Mouse (Mus musculus) lung, embryonic 16.5 days (tissue): ENCODE results near the gene Podxl2. TPM values are rescaled to one million over a fixed set of nuclear protein-coding genes. Genes with fewer than 3 reads are reported as not detected.

Experiments used
- ATAC-seq: fragments of 200-750 bp; cut with Nextera tagmentation; 2 replicates; pipeline ENCODE4 v1.8.0; 2017; ENCODE audit warnings: low read depth, mild to moderate bottlenecking, moderate library complexity
- H3K27ac ChIP-seq: fragments of 300-500 bp; sonication (generic); 2 replicates; pipeline ENCODE4 v1.5.1; 2014; ENCODE audit warnings: mild to moderate bottlenecking, control low read depth, low read length
- H3K27me3 ChIP-seq: fragments of 300-500 bp; sonication (generic); 2 replicates; pipeline ENCODE4 v1.6.1; 2014; ENCODE audit warnings: low read depth, low read length, mixed read lengths; ENCODE audit not compliant: control insufficient read depth, insufficient read depth
- H3K36me3 ChIP-seq: fragments of 300-500 bp; sonication (generic); 2 replicates; pipeline ENCODE4 v1.6.1; 2014; ENCODE audit warnings: low read length; ENCODE audit not compliant: control insufficient read depth, insufficient read depth
- H3K4me1 ChIP-seq: fragments of 300-500 bp; sonication (generic); replicated peaks from 2 replicates; pipeline ENCODE4 v1.6.1; 2014; ENCODE audit warnings: low read length, mixed read lengths; ENCODE audit not compliant: control insufficient read depth, insufficient read depth
- H3K4me2 ChIP-seq: fragments of 300-500 bp; sonication (generic); 2 replicates; pipeline ENCODE4 v1.6.1; 2014; ENCODE audit warnings: low read depth, low read length, control low read depth
- H3K4me3 ChIP-seq: fragments of 300-500 bp; sonication (generic); 2 replicates; pipeline ENCODE4 v1.5.1; 2014; ENCODE audit warnings: mild to moderate bottlenecking, low read length, control low read depth
- H3K9ac ChIP-seq: fragments of 300-500 bp; sonication (generic); 2 replicates; pipeline ENCODE4 v1.6.1; 2014; ENCODE audit warnings: low read length, control low read depth
- H3K9me3 ChIP-seq: fragments of 300-500 bp; sonication (generic); 2 replicates; pipeline ENCODE4 v1.6.1; 2016; ENCODE audit warnings: low read length; ENCODE audit not compliant: control insufficient read depth
- WGBS: fragments of 180-500 bp; shearing (Covaris S2); extraction: QIAGEN DNeasy Blood & Tissue Kit; methylation state at CpG from one replicate; pipeline ENCODE4 v1.1.7; 2014; 5-methylcytosine and 5-hydroxymethylcytosine counted together
- polyA plus RNA-seq: library from polyadenylated mRNA; unstranded; fragments of >200 nt; fragmentation: Nextera tagmentation; extraction: Ambion mirVana; gene quantifications from 2 replicates; pipeline ENCODE4 v1.2.1, GENCODE M21; 2015

The Podxl2 gene
- polyA plus RNA-seq, 1 experiment from 2014 or later, result 35.1 TPM

DNA sequence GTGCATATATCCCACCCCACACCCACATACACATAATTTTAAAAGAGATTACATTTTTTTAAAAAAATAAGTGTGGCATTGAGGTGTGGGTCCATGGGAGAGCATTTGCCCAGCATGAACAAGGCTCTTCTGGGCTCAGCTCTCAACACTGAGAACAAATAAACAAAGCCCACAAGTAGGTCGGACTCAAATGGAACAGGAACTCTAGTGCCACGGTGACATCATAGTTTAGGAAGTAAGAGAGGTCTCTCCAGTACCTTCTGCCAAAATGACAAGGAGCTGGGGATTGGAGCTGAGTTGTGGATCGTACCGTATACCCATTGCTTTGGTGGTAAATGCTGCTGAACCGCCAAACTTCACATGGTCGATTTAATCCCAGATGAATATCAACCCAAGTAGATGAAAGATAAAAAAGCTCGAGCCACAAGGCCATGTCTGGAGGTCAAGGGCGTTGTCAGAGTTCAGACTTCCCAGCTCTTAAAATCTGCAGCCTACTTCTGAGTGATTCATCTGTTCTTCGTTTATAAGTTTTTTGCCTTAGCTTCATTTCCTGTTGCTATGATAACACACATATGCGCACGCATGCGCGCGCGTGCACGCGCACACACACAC, 69.8 kb downstream of the Podxl2 start:
- H3K9me3 ChIP-seq, result no peaks in the 10 kb centered on the region
- 78% methylated on average over 17 of the region's 17 CpGs for WGBS
- ATAC-seq, result no peak

DNA sequence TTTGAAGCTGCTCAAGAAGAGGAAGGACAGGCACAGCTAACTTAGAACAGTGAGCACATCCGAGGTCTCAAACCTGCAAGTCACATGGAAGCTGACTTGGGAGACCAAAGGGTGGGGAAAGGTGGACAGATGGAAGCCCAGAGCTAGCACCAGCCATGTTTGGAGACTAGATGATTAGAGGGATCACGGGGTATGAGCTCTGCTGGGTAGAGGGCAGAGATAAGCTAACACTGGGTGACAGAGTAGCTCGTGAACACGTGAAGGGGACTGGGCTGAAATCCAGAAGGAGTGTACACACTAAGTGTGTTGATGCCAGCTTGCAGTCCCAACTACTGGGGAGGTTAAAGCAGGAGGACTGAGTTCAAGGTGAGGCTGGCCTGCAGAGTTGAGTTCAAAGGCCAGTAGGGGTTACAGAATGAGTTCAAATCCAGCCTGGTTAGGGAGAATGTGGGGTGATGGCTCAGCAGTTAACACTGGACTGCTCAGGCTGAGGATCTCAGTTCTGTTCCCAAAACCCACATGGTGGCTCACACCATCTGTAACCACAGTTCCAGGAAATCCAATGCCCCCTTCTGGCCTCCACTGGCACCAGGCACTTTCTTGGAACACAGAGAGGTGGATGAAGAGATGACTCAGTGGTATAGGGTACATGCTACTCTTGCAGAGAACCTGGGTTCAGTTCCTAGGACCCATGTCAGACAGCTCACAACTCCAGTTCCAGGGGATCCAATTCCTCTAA, 70.7 kb downstream of the Podxl2 start:
- Histone ChIP-seq H3K4me1 (peaks cover 12% of the 10 kb centered on the region), H3K4me2 (no peak overlapping the region), H3K27me3 (no peaks in the 10 kb centered on the region), H3K9ac (no peak overlapping the region), H3K9me3 (no peaks in the 10 kb centered on the region), H3K36me3 (no peaks in the 10 kb centered on the region), H3K4me3 (no peak overlapping the region), H3K27ac (no peak overlapping the region)
- no peak for ATAC-seq
- 61% methylated on average over 4 of the region's 4 CpGs for WGBS

More for the DNA sequence above, 69.8 kb downstream of the Podxl2 start:
- no peak overlapping the region for H3K4me3 ChIP-seq
- peaks cover 21% of the 10 kb centered on the region for H3K4me1 ChIP-seq
- H3K4me2 ChIP-seq, result no peak overlapping the region
- H3K36me3 ChIP-seq, result no peaks in the 10 kb centered on the region
- no peak overlapping the region for H3K27ac ChIP-seq
- no peaks in the 10 kb centered on the region for H3K27me3 ChIP-seq
- no peak overlapping the region for H3K9ac ChIP-seq

DNA sequence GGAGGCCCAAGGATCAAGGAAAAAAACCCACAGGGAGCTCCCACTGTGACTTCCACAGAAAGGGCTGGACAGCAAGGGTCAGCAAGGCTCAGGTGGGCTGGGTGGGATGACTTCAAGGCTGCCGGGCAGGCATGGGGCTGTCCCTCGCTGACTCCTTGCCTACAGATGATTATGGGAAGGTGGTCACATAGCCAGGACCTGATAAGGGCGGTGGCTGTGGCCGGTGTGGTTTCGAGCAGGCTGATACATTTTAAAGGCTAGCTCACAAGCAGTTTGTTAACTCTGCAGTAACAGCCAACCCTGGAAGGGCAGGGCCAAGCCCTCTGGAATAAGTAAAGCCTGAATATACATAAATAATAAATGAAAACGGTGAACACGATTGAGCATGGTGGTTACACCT, 71.8 kb downstream of the Podxl2 start:
- Histone ChIP-seq H3K4me2 (no peak overlapping the region), H3K9me3 (no peaks in the 10 kb centered on the region), H3K27ac (no peak overlapping the region), H3K9ac (no peak overlapping the region), H3K4me1 (peaks cover 6% of the 10 kb centered on the region), H3K27me3 (no peaks in the 10 kb centered on the region), H3K4me3 (no peak overlapping the region), H3K36me3 (no peaks in the 10 kb centered on the region)
- no peak for ATAC-seq
- 74% methylated on average over 7 of the region's 7 CpGs for WGBS

DNA sequence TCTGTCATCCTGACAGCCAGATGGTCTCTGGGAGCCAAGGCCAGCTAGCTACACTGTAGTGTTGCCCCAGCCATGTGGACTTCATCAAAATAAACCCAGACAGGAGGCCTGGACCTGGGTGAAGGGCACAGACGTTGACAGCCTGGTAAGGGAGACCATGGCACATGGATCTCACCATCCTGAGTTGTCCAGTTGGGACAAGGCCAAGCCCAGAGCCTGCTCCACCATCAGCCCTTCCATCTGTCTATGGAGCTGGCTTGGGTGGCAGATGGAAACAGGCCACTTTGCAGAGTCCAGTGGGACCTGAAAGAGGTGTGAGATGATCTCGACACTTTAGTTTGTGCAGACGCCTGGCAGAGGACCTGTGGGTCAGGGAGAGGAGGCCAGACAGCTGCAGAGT, 74.1 kb downstream of the Podxl2 start:
- H3K4me1 ChIP-seq, result peaks cover 6% of the 10 kb centered on the region
- peak; percentile 51 for ATAC-seq
- no peaks in the 10 kb centered on the region for H3K36me3 ChIP-seq
- no peaks in the 10 kb centered on the region for H3K27me3 ChIP-seq
- H3K9ac ChIP-seq, result no peak overlapping the region
- H3K27ac ChIP-seq, result no peak overlapping the region
- no peaks in the 10 kb centered on the region for H3K9me3 ChIP-seq
- 21% methylated on average over 3 of the region's 3 CpGs for WGBS
- H3K4me3 ChIP-seq, result no peak overlapping the region
- H3K4me2 ChIP-seq, result no peak overlapping the region

- Histone ChIP-seq H3K27ac (peak overlapping the region; percentile 8; the same call in 1 of the 2 replicates), H3K9ac (no peak overlapping the region), H3K4me2 (no peak overlapping the region), H3K36me3 (no peaks in the 10 kb centered on the region), H3K4me3 (no peak overlapping the region), H3K4me1 (peaks cover 6% of the 10 kb centered on the region), H3K9me3 (no peaks in the 10 kb centered on the region), H3K27me3 (no peaks in the 10 kb centered on the region)
- 70% methylated on average over 7 of the region's 7 CpGs for WGBS
- no peak for ATAC-seq
Measured at GRCm38 (mm10) chr6:88800191-88800590, 74.7 kb downstream of the Podxl2 start.

GRCm38 (mm10) chr6:88794561-88794971, 80.3 kb downstream of the Podxl2 start:
- no peak for ATAC-seq
- no peak overlapping the region for H3K9ac ChIP-seq
- H3K4me1 ChIP-seq, result peaks cover 33% of the 10 kb centered on the region
- no peaks in the 10 kb centered on the region for H3K9me3 ChIP-seq
- no peak overlapping the region for H3K4me3 ChIP-seq
- H3K27me3 ChIP-seq, result no peaks in the 10 kb centered on the region
- no peak overlapping the region for H3K27ac ChIP-seq
- no peak overlapping the region for H3K4me2 ChIP-seq
- WGBS, result 47% methylated on average over 14 of the region's 14 CpGs
- H3K36me3 ChIP-seq, result no peaks in the 10 kb centered on the region

DNA sequence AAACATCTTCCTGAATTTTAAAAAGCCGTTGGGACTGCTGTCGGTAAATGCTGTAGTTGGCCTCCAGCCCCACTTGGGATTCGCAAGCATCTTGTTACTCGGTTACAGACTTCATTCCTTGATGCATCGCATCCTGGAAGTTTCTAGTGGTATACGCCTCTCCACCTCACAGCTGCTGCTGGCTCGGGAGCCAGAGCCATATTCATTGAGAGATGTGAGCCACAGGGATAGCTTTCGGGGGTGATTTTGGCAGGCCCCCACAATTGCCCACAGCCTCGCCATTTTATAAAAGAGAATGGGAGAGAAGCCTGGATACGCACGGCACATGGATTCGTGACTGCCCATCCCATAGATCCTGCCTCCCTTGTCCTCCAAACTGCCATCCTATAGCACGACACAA, 81.0 kb downstream of the Podxl2 start:
- WGBS, result 69% methylated on average over 13 of the region's 13 CpGs
- Histone ChIP-seq H3K27me3 (no peaks in the 10 kb centered on the region), H3K27ac (no peak overlapping the region), H3K9me3 (no peaks in the 10 kb centered on the region), H3K36me3 (no peaks in the 10 kb centered on the region), H3K4me3 (no peak overlapping the region), H3K4me1 (peaks cover 36% of the 10 kb centered on the region), H3K4me2 (no peak overlapping the region), H3K9ac (no peak overlapping the region)
- ATAC-seq, result no peak

GRCm38 (mm10) chr6:88793243-88793642, 81.6 kb downstream of the Podxl2 start:
- Histone ChIP-seq H3K9ac (no peak overlapping the region), H3K27ac (no peak overlapping the region), H3K4me3 (no peak overlapping the region), H3K27me3 (no peaks in the 10 kb centered on the region), H3K9me3 (no peaks in the 10 kb centered on the region), H3K36me3 (no peaks in the 10 kb centered on the region), H3K4me1 (peaks cover 36% of the 10 kb centered on the region), H3K4me2 (no peak overlapping the region)
- ATAC-seq, result peak; percentile 45; the same call in 1 of the 2 replicates
- WGBS, result 48% methylated on average over 2 of the region's 2 CpGs
